Mouse (Mus musculus) neural tube, embryonic 15.5 days (tissue): Measurements from ENCODE around the gene Amd1. TPM values are rescaled to one million over a fixed set of nuclear protein-coding genes. Genes with fewer than 3 reads are reported as not detected.

Source experiments
- ATAC-seq: fragments of 200-750 bp; cut with Nextera tagmentation; 2 replicates; pipeline ENCODE4 v1.8.0; 2017; ENCODE audit warnings: mild to moderate bottlenecking, moderate TSS enrichment, moderate library complexity; ENCODE audit not compliant: low FRiP score
- H3K27ac ChIP-seq: fragments of 300-500 bp; sonication (generic); replicated peaks from 2 replicates; pipeline ENCODE4 v1.5.1; 2015; ENCODE audit warnings: mild to moderate bottlenecking, inconsistent platforms
- H3K27me3 ChIP-seq: fragments of 300-500 bp; sonication (generic); replicated peaks from 2 replicates; pipeline ENCODE4 v1.6.1; 2015; ENCODE audit warnings: inconsistent platforms
- H3K36me3 ChIP-seq: fragments of 300-500 bp; sonication (generic); 2 replicates; pipeline ENCODE4 v1.6.1; 2015; ENCODE audit warnings: inconsistent platforms
- H3K4me1 ChIP-seq: fragments of 300-500 bp; sonication (generic); 2 replicates; pipeline ENCODE4 v1.6.1; 2015; ENCODE audit warnings: inconsistent platforms
- H3K4me2 ChIP-seq: fragments of 300-500 bp; sonication (generic); 2 replicates; pipeline ENCODE4 v1.6.1; 2015; ENCODE audit warnings: inconsistent platforms, mild to moderate bottlenecking, moderate library complexity
- H3K4me3 ChIP-seq: fragments of 300-500 bp; sonication (generic); replicated peaks from 2 replicates; pipeline ENCODE4 v1.5.1; 2015; ENCODE audit warnings: mild to moderate bottlenecking, inconsistent platforms
- H3K9ac ChIP-seq: fragments of 300-500 bp; sonication (generic); replicated peaks from 2 replicates; pipeline ENCODE4 v1.6.1; 2015; ENCODE audit warnings: mild to moderate bottlenecking, inconsistent platforms
- H3K9me3 ChIP-seq: fragments of 300-500 bp; sonication (generic); replicated peaks from 2 replicates; pipeline ENCODE4 v1.6.1; 2016; ENCODE audit warnings: inconsistent platforms
- WGBS: fragments of 180-500 bp; shearing (Covaris S2); methylation state at CpG from one replicate; pipeline ENCODE4 v1.1.7; 2015; ENCODE audit warnings: mixed read lengths; 5-methylcytosine and 5-hydroxymethylcytosine counted together
- polyA plus RNA-seq: library from polyadenylated mRNA; unstranded; fragments of >200 nt; fragmentation: Nextera tagmentation; extraction: Ambion mirVana; gene quantifications from 2 replicates; pipeline ENCODE4 v1.2.1, GENCODE M21; 2015

Gene Amd1
- polyA plus RNA-seq, 1 experiment from 2014 or later: 41.2 TPM

DNA sequence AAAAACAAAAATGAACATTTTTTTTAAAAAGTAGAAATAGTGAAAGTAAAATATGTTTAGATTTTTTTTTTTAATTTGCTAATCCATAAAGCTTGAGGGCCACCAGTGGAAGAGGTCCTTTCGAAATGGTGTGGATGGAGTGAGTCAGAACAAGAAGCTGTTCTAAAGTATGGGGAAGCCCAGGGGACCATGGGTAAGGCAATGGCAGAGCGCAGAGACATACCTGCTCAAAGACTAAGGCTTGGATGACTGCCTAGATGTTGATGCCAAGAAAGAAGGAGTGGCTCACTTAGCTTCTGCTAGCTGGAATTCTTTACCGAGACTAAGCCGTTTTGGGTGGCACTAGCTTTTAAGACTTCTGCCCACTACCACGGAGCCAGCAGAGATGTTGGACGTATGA is 39.8 kb downstream of the Amd1 start:
- no peak for ATAC-seq
- no peak overlapping the region for H3K27ac ChIP-seq

DNA sequence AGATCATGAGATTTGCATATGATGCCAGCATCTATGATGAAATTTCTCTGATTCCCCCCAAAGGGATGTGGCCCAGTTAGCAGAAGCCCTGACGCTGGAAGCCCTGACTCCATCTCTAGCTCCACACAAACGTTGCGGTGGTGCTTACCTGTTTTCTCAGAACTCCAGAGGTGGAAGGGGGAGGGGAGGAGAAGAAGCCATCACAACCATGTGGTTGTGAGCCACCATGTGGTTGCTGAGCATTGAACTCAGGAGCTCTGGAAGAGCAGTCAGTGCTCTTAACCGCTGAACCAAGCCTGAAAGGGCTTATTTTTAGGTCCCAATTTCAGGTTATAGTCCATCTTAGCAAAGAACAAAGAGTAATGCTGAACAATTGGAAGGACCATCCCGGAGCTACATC is 41.7 kb downstream of the Amd1 start:
- Histone ChIP-seq H3K4me2 (no peak overlapping the region), H3K4me1 (peaks cover 14% of the 10 kb centered on the region), H3K4me3 (no peak overlapping the region), H3K9ac (no peak overlapping the region), H3K9me3 (no peaks in the 10 kb centered on the region), H3K27me3 (no peaks in the 10 kb centered on the region), H3K27ac (no peak overlapping the region), H3K36me3 (no peaks in the 10 kb centered on the region)
- WGBS: 51% methylated on average over 5 of the region's 5 CpGs
- no peak for ATAC-seq

More for the DNA sequence above, 39.8 kb downstream of the Amd1 start:
- Histone ChIP-seq H3K4me3 (no peak overlapping the region), H3K27me3 (no peaks in the 10 kb centered on the region), H3K9ac (no peak overlapping the region), H3K4me2 (no peak overlapping the region), H3K36me3 (no peaks in the 10 kb centered on the region), H3K4me1 (peaks cover 6% of the 10 kb centered on the region; the same call in 1 of the 2 replicates), H3K9me3 (no peaks in the 10 kb centered on the region)
- WGBS: 93% methylated on average over 6 of the region's 6 CpGs

DNA sequence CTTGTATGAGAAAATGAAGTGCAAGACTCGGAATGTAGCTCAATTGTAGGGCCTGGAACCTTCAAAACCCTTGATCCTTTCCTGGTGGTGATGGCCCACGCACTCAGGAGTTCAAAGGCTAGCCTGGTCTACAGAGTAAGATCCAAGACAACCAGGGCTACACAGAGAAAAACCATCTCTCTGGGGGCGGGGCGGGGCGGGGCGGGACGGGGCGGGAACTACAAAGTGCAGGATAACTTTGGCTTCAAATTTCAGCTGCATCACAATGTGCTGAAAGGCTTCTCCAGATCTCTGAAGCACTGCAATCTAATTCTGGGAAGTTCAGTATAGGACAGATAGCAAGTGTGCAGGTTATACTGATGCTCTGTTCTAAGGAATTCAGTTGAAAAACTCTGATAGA is 42.4 kb downstream of the Amd1 start:
- Histone ChIP-seq H3K36me3 (no peaks in the 10 kb centered on the region), H3K27ac (no peak overlapping the region), H3K27me3 (no peaks in the 10 kb centered on the region), H3K4me1 (peaks cover 14% of the 10 kb centered on the region), H3K9me3 (no peaks in the 10 kb centered on the region), H3K4me3 (no peak overlapping the region), H3K4me2 (peak overlapping the region; percentile 85; the same call in 1 of the 2 replicates), H3K9ac (no peak overlapping the region)
- 21% methylated on average over 8 of the region's 8 CpGs for WGBS
- no peak for ATAC-seq

DNA sequence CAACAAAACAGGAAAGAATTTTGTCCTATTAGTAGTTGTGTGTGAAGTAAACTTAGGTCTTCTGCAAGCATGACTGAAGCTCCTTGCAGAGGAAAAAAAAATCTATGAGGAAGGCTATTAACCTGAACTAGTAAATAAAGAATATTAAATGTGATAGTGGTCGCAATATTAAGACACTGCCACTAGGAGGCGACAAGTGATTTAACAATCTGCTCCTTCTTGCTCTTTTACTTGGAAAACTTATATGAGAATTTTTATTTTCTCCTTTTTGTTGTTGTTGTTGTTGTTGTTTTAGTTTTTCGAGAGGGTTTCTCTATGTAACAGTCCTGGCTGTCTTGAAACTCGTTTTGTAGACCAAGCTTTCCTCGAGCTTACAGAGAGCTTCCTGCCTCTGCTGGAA is 43.0 kb downstream of the Amd1 start:
- H3K27me3 ChIP-seq: no peaks in the 10 kb centered on the region
- peaks cover 14% of the 10 kb centered on the region for H3K4me1 ChIP-seq
- peak overlapping the region; percentile 80 for H3K4me3 ChIP-seq
- no peak for ATAC-seq
- H3K9me3 ChIP-seq: no peaks in the 10 kb centered on the region
- WGBS: 5% methylated on average over 5 of the region's 5 CpGs
- H3K36me3 ChIP-seq: peaks cover 3% of the 10 kb centered on the region; the same call in 1 of the 2 replicates
- peak overlapping the region; percentile 96 for H3K27ac ChIP-seq
- no peak overlapping the region for H3K9ac ChIP-seq
- H3K4me2 ChIP-seq: peak overlapping the region; percentile 85

DNA sequence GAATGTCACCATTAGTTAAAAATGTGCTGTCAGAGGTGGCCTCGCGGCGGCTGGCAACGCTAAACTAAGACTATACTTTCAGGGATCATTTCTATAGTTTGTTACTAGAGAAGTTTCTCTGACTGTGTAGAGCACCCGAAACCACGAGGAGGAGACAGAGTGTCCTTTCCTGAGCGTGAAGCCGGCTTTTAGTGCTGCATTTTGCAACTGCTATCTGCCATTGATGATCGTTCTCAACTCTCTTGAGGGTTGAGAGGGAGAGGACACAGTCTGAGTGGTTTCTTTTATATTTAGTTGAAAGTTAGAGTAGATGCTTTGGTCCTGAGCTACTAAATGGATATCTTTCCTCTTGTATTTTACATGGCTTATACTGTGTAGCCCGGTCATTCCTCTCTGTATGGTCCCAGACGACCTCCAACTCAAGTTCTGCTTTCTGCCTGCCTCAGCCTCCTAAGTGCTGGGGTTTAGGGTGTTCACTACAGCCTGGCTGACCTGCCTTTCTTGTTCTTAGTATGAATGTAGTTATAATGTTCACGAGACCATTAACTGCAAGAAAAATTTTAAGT is 43.5 kb downstream of the Amd1 start:
- Histone ChIP-seq H3K9me3 (no peaks in the 10 kb centered on the region), H3K4me1 (peaks cover 14% of the 10 kb centered on the region), H3K4me2 (peak overlapping the region; percentile 85), H3K9ac (no peak overlapping the region; the same call in 1 of the 2 replicates), H3K27ac (peak overlapping the region; percentile 96), H3K36me3 (peaks cover 6% of the 10 kb centered on the region), H3K27me3 (no peaks in the 10 kb centered on the region), H3K4me3 (peak overlapping the region; percentile 80)
- ATAC-seq: peak; percentile 74
- WGBS: under 1% methylated on average over 12 of the region's 12 CpGs

DNA sequence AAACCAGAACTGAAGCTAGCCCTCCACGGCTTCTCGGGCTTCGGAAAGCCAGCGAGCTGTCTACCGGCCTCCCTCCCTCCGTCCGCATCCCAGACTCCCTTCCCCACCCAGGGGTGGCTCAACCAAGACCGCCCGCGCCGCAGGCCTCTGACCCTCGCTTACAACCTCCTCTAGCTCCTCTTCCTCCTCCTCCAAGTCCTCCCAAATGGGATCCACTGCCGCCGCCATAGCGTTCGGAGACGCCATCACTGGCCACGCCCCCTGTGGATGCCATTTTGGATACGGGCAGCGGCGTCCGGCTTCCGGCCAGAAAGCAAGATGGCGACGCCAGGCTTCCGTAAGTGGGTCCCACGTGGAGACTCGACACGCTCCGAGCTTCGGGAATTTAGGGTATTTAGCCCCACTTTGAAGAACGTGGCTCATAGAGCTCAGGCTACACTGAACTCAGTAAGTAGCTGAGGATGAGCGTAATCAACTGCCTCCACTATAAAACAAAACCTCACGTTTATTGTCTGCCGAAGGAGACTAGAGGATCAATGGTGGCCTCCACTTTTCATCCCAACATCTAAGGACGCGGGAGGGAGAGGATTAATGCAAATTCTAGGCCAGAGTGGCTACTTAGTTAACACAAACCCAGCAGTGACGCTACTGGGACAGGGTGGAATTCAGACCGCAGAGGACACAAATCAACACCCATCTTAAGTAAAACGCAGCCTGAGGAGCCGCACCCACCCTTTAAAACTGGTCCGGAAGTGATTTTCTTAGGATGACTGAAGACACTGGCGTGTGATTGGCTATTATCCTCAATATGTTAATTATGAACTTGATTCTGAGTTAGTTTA is 44.4 kb downstream of the Amd1 start, which contains the start of gene Gtf3c6:
Gene Gtf3c6 (minus strand): TSS at position 695 of the 842 bp plus-strand sequence.
- Histone ChIP-seq H3K27ac (peak within 1 kb of the TSS; percentile 96), H3K4me2 (peak within 1 kb of the TSS; percentile 85), H3K9ac (peak within 1 kb of the TSS; percentile 88), H3K9me3 (no peaks in the 10 kb centered on the region), H3K36me3 (peaks cover 13% of the 10 kb centered on the region), H3K4me3 (peak within 1 kb of the TSS; percentile 80), H3K27me3 (no peaks in the 10 kb centered on the region), H3K4me1 (peaks cover 14% of the 10 kb centered on the region)
- ATAC-seq: peak; percentile 87
- under 1% methylated on average over 43 of the region's 43 CpGs for WGBS

DNA sequence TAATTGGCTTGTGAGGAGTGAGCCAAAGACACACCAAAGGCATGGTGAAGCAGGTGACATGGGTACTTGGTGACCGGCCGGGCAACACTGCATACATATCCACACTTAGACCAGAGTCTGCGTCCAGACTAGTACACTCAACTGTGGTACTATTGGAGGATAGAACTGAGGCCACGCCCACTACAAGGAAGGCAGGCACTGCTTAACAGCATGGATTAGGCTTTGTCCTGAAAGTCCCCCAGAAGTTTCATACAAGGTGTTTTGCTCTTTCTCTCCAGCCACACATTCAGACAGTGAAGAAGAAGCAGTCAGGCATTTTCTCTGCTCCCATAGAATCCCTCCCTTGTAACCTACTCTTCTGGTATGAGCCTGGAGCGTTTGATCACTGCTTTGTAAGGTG is 45.3 kb downstream of the Amd1 start:
- H3K27ac ChIP-seq: peak overlapping the region; percentile 96
- H3K4me2 ChIP-seq: peak overlapping the region; percentile 85
- peak; percentile 82 for ATAC-seq
- 2% methylated on average over 5 of the region's 5 CpGs for WGBS
- H3K9ac ChIP-seq: peak overlapping the region; percentile 88
- H3K9me3 ChIP-seq: no peaks in the 10 kb centered on the region
- peaks cover 21% of the 10 kb centered on the region for H3K36me3 ChIP-seq
- H3K4me3 ChIP-seq: peak overlapping the region; percentile 80
- peaks cover 14% of the 10 kb centered on the region for H3K4me1 ChIP-seq
- H3K27me3 ChIP-seq: no peaks in the 10 kb centered on the region

DNA sequence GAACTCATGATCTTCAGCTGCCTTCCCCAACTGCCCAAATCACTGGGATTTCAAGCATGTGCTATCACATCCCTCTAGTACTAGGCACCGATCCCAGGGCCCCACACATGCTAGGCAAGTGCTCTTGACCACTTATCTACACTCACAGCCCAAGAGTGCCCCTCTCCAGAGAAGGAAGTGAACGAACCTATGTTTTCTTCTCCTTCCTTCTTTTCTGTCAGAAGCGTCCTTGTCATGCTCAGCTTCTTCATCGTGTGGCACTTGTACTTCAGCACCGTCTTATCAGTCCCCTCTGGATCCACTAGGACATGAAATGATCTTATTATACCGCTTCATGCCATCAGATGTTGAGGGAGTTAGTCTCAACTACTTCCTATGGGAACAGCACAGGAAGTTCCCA is 51.0 kb downstream of the Amd1 start:
- H3K27ac ChIP-seq: no peak overlapping the region
- H3K9me3 ChIP-seq: no peaks in the 10 kb centered on the region
- H3K4me2 ChIP-seq: no peak overlapping the region
- WGBS: 91% methylated on average over 6 of the region's 6 CpGs
- no peak overlapping the region for H3K4me3 ChIP-seq
- no peak for ATAC-seq
- H3K36me3 ChIP-seq: peaks cover 56% of the 10 kb centered on the region
- no peak overlapping the region for H3K9ac ChIP-seq
- peaks cover 10% of the 10 kb centered on the region for H3K4me1 ChIP-seq
- no peaks in the 10 kb centered on the region for H3K27me3 ChIP-seq

DNA sequence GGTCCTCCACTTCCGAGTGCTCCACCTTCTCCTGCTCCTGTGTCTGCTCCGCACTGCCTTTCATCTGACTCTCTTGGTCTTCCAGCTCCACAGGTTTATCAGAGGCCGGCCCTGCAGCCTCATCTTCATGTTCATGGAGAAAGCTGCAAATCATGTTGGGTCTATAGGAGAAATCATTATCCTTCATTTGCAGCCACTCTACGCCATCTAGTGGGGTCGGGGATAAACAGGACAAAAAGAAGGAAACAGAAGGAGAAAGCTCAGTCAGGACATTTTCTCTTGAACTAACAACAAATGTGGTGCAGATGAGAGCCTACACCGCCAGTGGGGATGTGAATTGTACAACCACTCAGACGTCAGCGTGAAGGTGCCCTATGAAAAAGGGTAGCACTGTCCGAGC is 52.4 kb downstream of the Amd1 start:
- no peaks in the 10 kb centered on the region for H3K27me3 ChIP-seq
- no peak overlapping the region for H3K9ac ChIP-seq
- H3K4me3 ChIP-seq: no peak overlapping the region
- H3K4me2 ChIP-seq: no peak overlapping the region
- ATAC-seq: no peak
- 86% methylated on average over 9 of the region's 9 CpGs for WGBS
- no peaks in the 10 kb centered on the region for H3K9me3 ChIP-seq
- peaks cover 13% of the 10 kb centered on the region for H3K4me1 ChIP-seq
- no peak overlapping the region for H3K27ac ChIP-seq
- peaks cover 56% of the 10 kb centered on the region for H3K36me3 ChIP-seq

DNA sequence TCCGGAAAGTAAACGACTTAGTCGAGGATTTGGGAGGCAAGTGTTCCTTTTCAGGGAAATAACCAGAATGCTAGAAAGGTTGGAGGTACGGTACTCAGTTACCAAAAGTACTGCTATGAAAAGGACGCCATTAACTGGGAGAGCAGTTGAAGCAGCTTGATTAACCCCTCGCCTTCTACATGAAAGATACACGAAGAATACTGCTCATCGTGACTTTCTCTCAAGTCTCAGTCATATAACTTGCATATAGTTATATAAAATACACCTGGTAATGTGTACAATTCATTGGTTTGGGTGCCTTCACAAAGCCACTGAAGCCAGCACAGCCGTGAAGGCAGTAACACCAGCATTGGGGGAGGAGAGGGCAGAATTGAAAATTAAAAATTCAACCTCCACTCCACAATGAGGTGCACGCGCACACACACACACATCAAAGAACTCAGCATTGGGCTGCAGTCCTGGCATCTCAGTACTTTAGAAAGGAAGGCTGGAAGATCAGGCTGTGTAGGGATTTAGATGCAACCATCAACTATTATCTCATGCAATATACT is 54.7 kb downstream of the Amd1 start:
- peaks cover 13% of the 10 kb centered on the region for H3K4me1 ChIP-seq
- no peaks in the 10 kb centered on the region for H3K27me3 ChIP-seq
- peak overlapping the region; percentile 84 for H3K27ac ChIP-seq
- peak overlapping the region; percentile 71 for H3K4me2 ChIP-seq
- WGBS: 30% methylated on average over 11 of the region's 11 CpGs
- ATAC-seq: peak; percentile 56
- H3K4me3 ChIP-seq: peak overlapping the region; percentile 58
- H3K9ac ChIP-seq: peak overlapping the region; percentile 34
- H3K36me3 ChIP-seq: peaks cover 57% of the 10 kb centered on the region
- H3K9me3 ChIP-seq: no peaks in the 10 kb centered on the region

DNA sequence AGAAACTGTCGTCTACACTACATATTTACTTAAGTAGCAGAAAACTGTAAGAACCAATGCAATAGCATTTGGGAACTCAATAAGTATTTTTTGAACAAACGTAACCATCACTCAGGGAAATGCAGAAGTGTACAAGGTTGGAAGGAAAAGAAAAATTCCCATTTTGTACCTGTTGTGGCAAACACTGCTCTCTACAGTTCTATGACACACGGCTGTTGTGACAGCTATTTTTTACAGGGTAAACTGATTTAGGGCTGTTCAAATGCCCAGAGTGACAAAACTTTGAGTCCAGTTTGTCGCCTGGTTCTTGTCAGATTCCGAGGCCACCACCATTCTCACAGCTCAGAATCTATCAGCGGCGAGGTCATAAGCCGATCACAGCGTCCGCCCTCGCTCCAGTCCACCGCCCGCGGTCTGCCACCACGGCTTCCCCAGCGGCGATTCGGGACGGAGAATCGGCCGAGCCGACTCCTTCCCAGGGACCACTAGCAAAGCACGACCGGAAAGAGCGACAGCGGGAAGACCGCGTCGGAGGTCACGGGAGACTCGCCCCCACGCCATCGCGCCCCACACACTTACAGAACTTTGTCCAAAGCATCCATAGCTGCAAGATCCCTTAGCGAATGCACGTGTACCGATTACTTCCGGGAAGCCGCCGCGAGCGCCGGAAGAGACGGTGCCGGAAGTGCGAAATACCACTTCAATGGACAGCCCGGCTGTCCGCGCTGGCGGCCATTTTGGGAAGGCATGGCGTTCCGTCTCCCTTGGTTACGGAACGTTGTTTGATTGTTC is 55.4 kb downstream of the Amd1 start, which contains the start of gene Rpf2:
Gene Rpf2 (minus strand): TSS at position 663 of the 792 bp plus-strand sequence.
- Histone ChIP-seq H3K4me3 (peak within 1 kb of the TSS; percentile 58), H3K9ac (peak within 1 kb of the TSS; percentile 56), H3K36me3 (peaks cover 58% of the 10 kb centered on the region), H3K4me1 (peaks cover 13% of the 10 kb centered on the region), H3K9me3 (no peaks in the 10 kb centered on the region), H3K27ac (peak within 1 kb of the TSS; percentile 84), H3K27me3 (no peaks in the 10 kb centered on the region), H3K4me2 (peak within 1 kb of the TSS; percentile 71)
- ATAC-seq: peak; percentile 95
- under 1% methylated on average over 54 of the region's 54 CpGs for WGBS
